Mouse (Mus musculus) C2C12 (cell line): ENCODE results near the gene Ptprcap.

ENCODE experiments used
- CEBPB ChIP-seq: IDR thresholded peaks from one replicate; pipeline ENCODE4 v1.6.1; 2011; ENCODE audit warnings: low read depth, mild to moderate bottlenecking, control low read depth, moderate library complexity
- CTCF ChIP-seq: IDR thresholded peaks from one replicate; pipeline ENCODE4 v1.5.1; 2011; ENCODE audit not compliant: control insufficient read depth, insufficient read depth, insufficient read length
- FOSL1 ChIP-seq: IDR thresholded peaks from one replicate; pipeline ENCODE4 v1.8.0; 2011; ENCODE audit warnings: mild to moderate bottlenecking, low read length; ENCODE audit not compliant: poor library complexity, insufficient read depth, severe bottlenecking
- MAX ChIP-seq: IDR thresholded peaks from one replicate; pipeline ENCODE4 v1.6.1; 2011; ENCODE audit warnings: mild to moderate bottlenecking, control low read depth
- MYOG ChIP-seq: IDR thresholded peaks from one replicate; pipeline ENCODE4 v1.6.1; 2011; ENCODE audit not compliant: control insufficient read depth, insufficient read length; ENCODE audit errors: extremely low read depth
- USF1 ChIP-seq: IDR thresholded peaks from one replicate; pipeline ENCODE4 v1.6.1; 2011; ENCODE audit warnings: low read depth, mild to moderate bottlenecking, control low read depth, moderate library complexity

DNA sequence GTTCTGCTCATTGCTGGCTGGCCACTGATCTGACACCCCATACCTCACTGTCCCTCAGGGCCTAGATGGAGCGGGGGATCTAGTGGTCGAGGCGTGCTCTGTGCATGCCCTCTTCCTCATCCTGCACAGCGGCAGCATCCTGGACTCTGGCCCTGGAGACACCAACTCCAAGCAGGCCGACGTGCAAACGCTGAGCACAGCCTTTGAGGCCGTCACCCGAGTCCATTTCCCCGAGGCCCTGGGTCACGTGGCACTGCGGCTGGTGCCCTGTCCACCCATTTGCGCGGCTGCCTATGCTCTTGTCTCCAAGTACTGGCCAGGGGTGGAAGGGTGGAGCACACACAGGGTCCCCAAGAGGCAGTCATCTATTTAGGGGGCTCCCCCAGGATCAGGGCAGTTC, 46.8 kb upstream of the Ptprcap start:
- TF ChIP-seq MYOG (no peak), CEBPB (no peak), CTCF (no peak), USF1 (no peak), FOSL1 (no peak), MAX (no peak)
